Mouse (Mus musculus) G1E-ER4 (cell line): ENCODE results near the gene Chst8. TPM values are rescaled to one million over a fixed set of nuclear protein-coding genes. Genes with fewer than 3 reads are reported as not detected.

Experiments used
- GATA1 ChIP-seq: IDR thresholded peaks from one replicate; pipeline ENCODE4 v1.8.0; 2012; ENCODE audit warnings: low read length, inconsistent platforms
- polyA plus RNA-seq: library from polyadenylated mRNA; stranded (reverse); fragments of >175 nt; gene quantifications from 2 replicates; pipeline ENCODE4 v1.2.3, GENCODE M21; 2012

The Chst8 gene
- polyA plus RNA-seq, 1 experiment = not detected

DNA sequence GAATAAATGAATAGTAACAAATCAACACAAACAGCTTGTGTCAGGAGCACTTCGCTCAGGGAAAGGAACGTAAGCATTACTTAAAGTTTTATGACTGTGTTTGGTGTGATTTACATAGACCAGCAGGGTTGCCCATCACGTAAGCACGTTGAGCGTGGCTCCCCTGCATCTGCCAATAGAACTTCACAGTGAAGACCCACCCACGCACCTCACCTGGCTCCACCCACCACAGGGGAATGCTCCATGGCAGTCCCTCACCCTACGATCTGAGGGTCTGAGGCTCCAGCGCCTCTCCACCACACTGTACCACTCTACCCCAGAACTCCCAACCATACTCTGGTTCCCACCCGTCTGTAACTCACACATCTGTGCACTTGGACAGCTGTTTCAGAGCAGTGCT, 67.1 kb downstream of the Chst8 start:
- TF ChIP-seq GATA1 = no peak

GRCm38 (mm10) chr7:34744994-34745393, 67.5 kb downstream of the Chst8 start:
- no peak for TF ChIP-seq GATA1

- no peak for TF ChIP-seq GATA1
These were observed 69.0 kb downstream of the Chst8 start for GRCm38 (mm10) chr7:34743411-34744085.

GRCm38 (mm10) chr7:34739371-34739770, 73.1 kb downstream of the Chst8 start:
- no peak for TF ChIP-seq GATA1

DNA sequence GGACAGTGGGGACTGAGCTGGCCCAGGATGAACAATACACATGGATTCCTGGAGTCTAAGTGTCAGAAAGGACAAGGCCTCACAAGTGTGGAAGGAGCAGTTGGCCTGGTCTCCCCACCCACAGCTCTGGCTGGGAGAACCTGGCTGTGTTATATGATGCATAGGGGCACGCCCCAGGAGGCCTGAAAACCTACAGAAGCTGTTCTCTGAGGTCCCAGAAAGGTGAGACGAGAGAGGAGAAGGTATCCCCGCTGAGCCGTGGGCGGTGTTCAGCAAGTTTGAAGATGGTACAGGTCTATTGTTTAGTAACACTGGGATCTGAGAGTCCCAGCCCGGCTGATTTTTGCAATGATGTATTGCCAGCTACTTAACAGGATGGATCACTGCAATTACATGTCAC, 75.3 kb downstream of the Chst8 start:
- TF ChIP-seq GATA1 = no peak

DNA sequence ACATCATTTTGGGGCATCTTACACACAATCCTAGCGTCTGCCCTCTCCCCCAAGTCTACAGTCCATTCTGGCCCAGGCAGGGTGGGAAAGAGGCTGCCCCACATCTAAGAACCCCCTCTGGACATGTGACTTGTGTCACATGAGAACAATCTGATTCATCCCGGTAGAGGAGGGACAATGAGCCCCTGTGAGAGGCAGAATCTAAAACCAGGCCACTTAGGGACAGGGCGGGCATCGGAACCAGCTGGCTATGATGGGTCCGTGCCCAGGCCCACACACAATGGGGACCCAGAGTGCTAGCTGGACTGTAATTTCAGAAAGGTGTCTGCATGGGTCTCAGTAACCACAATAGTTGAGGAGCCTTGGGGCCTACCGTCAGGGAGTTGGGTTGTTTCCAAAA, 78.2 kb downstream of the Chst8 start:
- no peak for TF ChIP-seq GATA1

DNA sequence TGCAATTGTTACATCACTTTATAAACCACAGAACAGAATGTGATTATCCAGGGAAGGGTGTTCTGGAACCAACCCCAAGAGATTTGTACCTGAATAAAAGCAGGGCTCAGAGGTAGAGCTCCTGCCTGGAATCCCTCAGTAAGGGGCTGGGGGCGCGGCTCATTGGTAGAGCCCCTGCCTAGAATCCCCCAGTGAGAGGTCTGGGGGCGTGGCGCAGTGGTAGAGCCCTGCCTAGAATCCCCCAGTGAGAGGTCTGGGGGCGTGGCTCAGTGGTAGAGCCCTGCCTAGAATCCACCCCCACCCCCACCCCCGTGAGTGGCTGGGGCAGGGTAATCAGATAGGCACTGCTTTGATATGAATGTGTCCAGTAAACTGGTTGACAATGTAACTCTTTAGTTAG, 83.6 kb downstream of the Chst8 start:
- TF ChIP-seq GATA1 = no peak

GRCm38 (mm10) chr7:34725206-34725605, 87.3 kb downstream of the Chst8 start:
- TF ChIP-seq GATA1 = no peak

- TF ChIP-seq GATA1 = no peak
These were observed 89.8 kb downstream of the Chst8 start for GRCm38 (mm10) chr7:34722551-34723230.

GRCm38 (mm10) chr7:34722151-34722550, 90.4 kb downstream of the Chst8 start:
- TF ChIP-seq GATA1 = no peak

GRCm38 (mm10) chr7:34721650-34722048, 90.9 kb downstream of the Chst8 start:
- TF ChIP-seq GATA1 = no peak

- TF ChIP-seq GATA1 = no peak
These were observed 91.4 kb downstream of the Chst8 start for GRCm38 (mm10) chr7:34720882-34721649.

- no peak for TF ChIP-seq GATA1
These were observed 92.9 kb downstream of the Chst8 start for GRCm38 (mm10) chr7:34719599-34719998.

GRCm38 (mm10) chr7:34718651-34719050, 93.9 kb downstream of the Chst8 start:
- TF ChIP-seq GATA1 = no peak

GRCm38 (mm10) chr7:34717161-34717810, 95.2 kb downstream of the Chst8 start:
- TF ChIP-seq GATA1 = no peak

DNA sequence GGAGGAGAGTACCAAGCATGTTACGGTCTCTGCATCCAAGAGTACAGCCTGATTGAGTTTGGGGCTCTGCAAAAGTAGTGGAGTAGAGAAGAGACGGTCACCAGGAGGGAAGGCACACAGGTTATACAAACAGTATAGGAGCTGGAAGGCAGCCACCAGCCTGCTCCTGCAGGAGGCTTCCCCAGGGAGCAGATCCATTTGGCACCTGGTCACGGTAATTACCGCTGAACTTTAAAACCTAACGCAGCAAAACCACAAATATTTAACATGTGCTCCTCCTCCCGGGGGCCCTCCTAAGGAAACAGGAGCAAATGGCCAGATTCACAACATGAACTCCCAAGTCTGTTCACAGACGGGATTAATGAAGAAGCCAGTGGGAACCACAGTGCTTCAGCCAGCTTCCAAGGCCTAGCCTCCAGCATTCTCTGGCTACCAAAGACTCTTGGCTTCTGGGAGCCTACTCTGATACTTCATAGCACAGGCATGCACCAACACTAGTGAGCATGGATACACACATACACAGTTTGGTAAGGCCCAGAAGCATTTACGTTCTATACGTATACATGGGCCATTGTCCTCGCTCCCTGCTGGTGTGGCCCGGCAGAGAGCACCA, 97.6 kb downstream of the Chst8 start:
- TF ChIP-seq GATA1 = no peak

- TF ChIP-seq GATA1 = no peak
These were observed 103.4 kb downstream of the Chst8 start for GRCm38 (mm10) chr7:34709111-34709510.
